Mouse (Mus musculus) forebrain, postnatal 0 days (tissue): ENCODE measurements at regions not wholly inside any gene's neighbourhood (a gene's known extent, or its start where the extent isn't known, plus 50 kb on each side); places are given as distances from the start of the nearest gene placed in this dataset.

Experiments used
- ATAC-seq: fragments of 200-750 bp; cut with Nextera tagmentation; 2 replicates; pipeline ENCODE4 v1.8.0; 2017; ENCODE audit warnings: mild to moderate bottlenecking, moderate library complexity
- DNase-seq: peaks from one replicate; pipeline ENCODE4 v3.0.0-alpha.2; 2015
- H3K27ac ChIP-seq: fragments of 300-500 bp; sonication (generic); 2 replicates; pipeline ENCODE4 v1.5.1; 2014; ENCODE audit warnings: low read depth, mild to moderate bottlenecking, antibody characterized with exemption, low read length, moderate library complexity, mixed read lengths
- H3K27me3 ChIP-seq: fragments of 300-500 bp; sonication (generic); 2 replicates; pipeline ENCODE4 v1.6.1; 2014; ENCODE audit warnings: mild to moderate bottlenecking, low read length, mixed read lengths; ENCODE audit not compliant: insufficient read depth
- H3K36me3 ChIP-seq: fragments of 300-500 bp; sonication (generic); 2 replicates; pipeline ENCODE4 v1.6.1; 2014; ENCODE audit warnings: mild to moderate bottlenecking, moderate library complexity; ENCODE audit not compliant: insufficient read depth
- H3K4me1 ChIP-seq: fragments of 300-500 bp; sonication (generic); 2 replicates; pipeline ENCODE4 v1.6.1; 2014; ENCODE audit warnings: antibody characterized with exemption; ENCODE audit not compliant: insufficient read depth
- H3K4me2 ChIP-seq: fragments of 300-500 bp; sonication (generic); 2 replicates; pipeline ENCODE4 v1.6.1; 2014; ENCODE audit warnings: low read depth, mild to moderate bottlenecking, moderate library complexity
- H3K4me3 ChIP-seq: fragments of 300-500 bp; sonication (generic); 2 replicates; pipeline ENCODE4 v1.5.1; 2014; ENCODE audit warnings: low read depth, low read length, mixed read lengths
- H3K9ac ChIP-seq: fragments of 300-500 bp; sonication (generic); 2 replicates; pipeline ENCODE4 v1.6.1; 2014; ENCODE audit warnings: mild to moderate bottlenecking
- H3K9me3 ChIP-seq: fragments of 300-500 bp; sonication (generic); 2 replicates; pipeline ENCODE4 v1.6.1; 2016; ENCODE audit warnings: low read length
- CTCF ChIP-seq: sonication (generic); IDR thresholded peaks from 2 replicates; pipeline ENCODE4 v1.5.1; 2016; ENCODE audit warnings: antibody characterized with exemption, control low read depth, low read depth
- WGBS: fragments of 180-500 bp; shearing (Covaris S2); extraction: QIAGEN DNeasy Blood & Tissue Kit; methylation state at CpG from one replicate; pipeline ENCODE4 v1.1.7; 2014; 5-methylcytosine and 5-hydroxymethylcytosine counted together

- DNase-seq (no peak), ATAC-seq (peak; percentile 51; the same call in 1 of the 2 replicates)
- TF ChIP-seq CTCF: no peak
- no peaks in the 10 kb centered on the region for H3K9me3 ChIP-seq
- 55% methylated on average over 1 of the region's 1 CpGs for WGBS
- H3K4me3 ChIP-seq: no peak overlapping the region
- H3K9ac ChIP-seq: no peak overlapping the region
- no peaks in the 10 kb centered on the region for H3K36me3 ChIP-seq
- H3K27me3 ChIP-seq: no peaks in the 10 kb centered on the region
- no peak overlapping the region for H3K27ac ChIP-seq
- no peak overlapping the region for H3K4me2 ChIP-seq
- no peaks in the 10 kb centered on the region for H3K4me1 ChIP-seq
These were observed 363.8 kb upstream of the Fsip2 start for GRCm38 (mm10) chr2:82579665-82580064.

GRCm38 (mm10) chr2:82616185-82616584 lies 327.2 kb upstream of the Fsip2 start:
- no peaks in the 10 kb centered on the region for H3K27me3 ChIP-seq
- H3K27ac ChIP-seq: no peak overlapping the region
- no peak overlapping the region for H3K4me2 ChIP-seq
- ATAC-seq (no peak), DNase-seq (no peak)
- H3K9ac ChIP-seq: no peak overlapping the region
- 7% methylated on average over 3 of the region's 3 CpGs for WGBS
- no peaks in the 10 kb centered on the region for H3K36me3 ChIP-seq
- H3K9me3 ChIP-seq: no peaks in the 10 kb centered on the region
- no peaks in the 10 kb centered on the region for H3K4me1 ChIP-seq
- no peak overlapping the region for H3K4me3 ChIP-seq
- no peak for TF ChIP-seq CTCF

- Histone ChIP-seq H3K4me3 (no peak overlapping the region), H3K4me1 (no peaks in the 10 kb centered on the region), H3K36me3 (no peaks in the 10 kb centered on the region), H3K27me3 (no peaks in the 10 kb centered on the region), H3K9ac (no peak overlapping the region), H3K4me2 (no peak overlapping the region), H3K27ac (no peak overlapping the region), H3K9me3 (no peaks in the 10 kb centered on the region)
- ATAC-seq (no peak), DNase-seq (no peak)
- no peak for TF ChIP-seq CTCF
- 67% methylated on average over 1 of the region's 1 CpGs for WGBS
These were observed 322.9 kb upstream of the Fsip2 start for GRCm38 (mm10) chr2:82620553-82620952.

GRCm38 (mm10) chr2:82644428-82644827 lies 299.0 kb upstream of the Fsip2 start:
- Histone ChIP-seq H3K36me3 (no peaks in the 10 kb centered on the region), H3K4me1 (no peaks in the 10 kb centered on the region), H3K27ac (no peak overlapping the region), H3K4me2 (no peak overlapping the region), H3K4me3 (no peak overlapping the region), H3K9ac (no peak overlapping the region), H3K27me3 (no peaks in the 10 kb centered on the region), H3K9me3 (no peaks in the 10 kb centered on the region)
- WGBS: 78% methylated on average over 1 of the region's 1 CpGs
- no peak for TF ChIP-seq CTCF
- no peak for DNase-seq
- ATAC-seq: no peak
